Mouse (Mus musculus) adrenal gland, postnatal 14 days (tissue): Measurements from ENCODE around the gene 1700001O22Rik. TPM values are rescaled to one million over a fixed set of nuclear protein-coding genes. Genes with fewer than 3 reads are reported as not detected.
A peak's percentile ranks its signal among the peaks of the same experiment; 100 is the strongest.

Source experiments
- DNase-seq: peaks from one replicate; pipeline ENCODE4 v3.0.0; 2021; ENCODE audit warnings: mixed read lengths
- total RNA-seq: library from RNA; stranded (reverse); gene quantifications from 2 replicates; pipeline ENCODE4 v1.2.3, GENCODE M21; 2021

The 1700001O22Rik gene
- total RNA-seq, 1 experiment from 2014 or later: 2.0 TPM

GRCm38 (mm10) chr2:30816383-30816782 lies 12.9 kb upstream of the 1700001O22Rik start:
- DNase-seq: no peak

DNA sequence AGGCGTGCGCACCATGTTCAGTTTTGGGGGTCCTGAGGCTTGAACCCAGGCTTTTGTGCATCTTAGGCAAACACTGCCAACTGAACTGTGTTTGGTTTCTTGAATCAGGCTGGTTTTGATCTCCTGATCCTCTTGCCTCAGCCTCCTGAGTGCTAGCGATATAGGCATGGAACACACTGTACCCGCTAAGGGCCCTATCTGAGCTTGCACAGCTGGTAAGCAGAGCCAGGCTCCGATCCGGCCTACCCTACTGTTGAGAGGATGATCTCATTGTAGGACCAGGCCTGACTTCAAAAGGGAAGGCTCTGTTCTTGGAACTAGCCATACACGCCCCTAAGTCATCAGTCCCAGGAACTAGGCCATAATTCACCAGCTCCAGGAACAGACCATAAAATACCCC lies 7.1 kb upstream of the 1700001O22Rik start:
- no peak for DNase-seq

GRCm38 (mm10) chr2:30809503-30809902 lies 6.0 kb upstream of the 1700001O22Rik start:
- DNase-seq: no peak

- peak; percentile 68 for DNase-seq
Measured at GRCm38 (mm10) chr2:30808296-30808655, 4.8 kb upstream of the 1700001O22Rik start.

DNA sequence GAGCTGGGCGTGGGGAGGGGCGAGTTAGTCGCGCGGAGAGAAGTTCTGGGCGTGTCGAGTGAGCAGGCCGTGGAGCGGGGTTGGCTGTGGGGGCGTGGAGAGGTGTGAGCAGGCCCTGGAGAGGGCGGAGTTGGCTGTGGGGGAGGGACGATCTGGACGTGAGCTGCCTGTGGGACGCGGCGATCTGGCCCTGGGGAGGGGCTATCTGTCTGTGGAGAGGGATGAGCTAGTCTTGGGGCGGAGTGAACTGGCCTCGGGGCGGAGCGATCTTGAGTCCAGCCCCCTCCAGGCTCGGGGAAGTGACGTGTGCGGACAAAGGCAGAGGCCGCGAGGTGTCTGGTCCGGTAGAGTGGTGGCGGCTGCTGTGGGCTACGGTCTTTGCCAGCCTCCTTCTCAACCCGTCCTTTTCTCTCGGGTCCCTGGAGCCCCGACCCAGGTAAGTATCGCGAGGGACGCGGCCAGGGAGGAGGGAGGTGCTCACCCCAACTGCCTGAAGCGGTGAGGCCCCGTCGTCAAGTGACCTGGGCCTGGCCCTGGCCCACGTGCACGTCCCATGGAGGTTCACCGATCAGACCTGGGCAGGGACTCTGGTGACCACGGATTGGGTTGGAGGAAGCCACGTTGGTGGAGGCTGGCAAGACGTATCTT lies 4.3 kb upstream of the 1700001O22Rik start, which contains the start of gene Ntmt1:
Gene Ntmt1, plus strand, starts transcription at position 179 of the 648 bp plus-strand sequence.
- peak; percentile 100 for DNase-seq

- DNase-seq: no peak
Measured at GRCm38 (mm10) chr2:30807147-30807647, 3.7 kb upstream of the 1700001O22Rik start.

DNA sequence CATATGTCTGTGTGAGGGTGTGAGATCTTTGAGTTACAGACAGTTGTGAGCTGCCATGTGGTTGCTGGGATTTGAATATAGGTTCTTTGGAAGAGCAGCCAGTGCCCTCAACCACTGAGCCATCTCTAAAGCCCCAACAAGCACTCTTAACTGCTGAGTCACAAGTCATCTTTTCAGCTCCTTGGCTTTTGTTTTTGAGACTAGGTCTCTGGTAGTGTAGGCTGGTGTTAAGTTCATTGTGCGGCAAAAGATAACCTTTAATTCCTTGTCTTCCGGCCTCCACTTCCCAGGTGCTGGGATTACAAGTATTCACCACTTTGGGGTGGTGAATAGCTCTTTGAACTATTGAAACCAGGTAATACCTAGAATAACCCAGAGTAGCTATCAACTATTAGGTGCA lies 2.5 kb upstream of the 1700001O22Rik start:
- no peak for DNase-seq

- DNase-seq: peak; percentile 60
Measured at GRCm38 (mm10) chr2:30801067-30801852, 2.2 kb downstream of the 1700001O22Rik start.

- DNase-seq: no peak
Measured at GRCm38 (mm10) chr2:30800671-30801066, 2.8 kb downstream of the 1700001O22Rik start.

DNA sequence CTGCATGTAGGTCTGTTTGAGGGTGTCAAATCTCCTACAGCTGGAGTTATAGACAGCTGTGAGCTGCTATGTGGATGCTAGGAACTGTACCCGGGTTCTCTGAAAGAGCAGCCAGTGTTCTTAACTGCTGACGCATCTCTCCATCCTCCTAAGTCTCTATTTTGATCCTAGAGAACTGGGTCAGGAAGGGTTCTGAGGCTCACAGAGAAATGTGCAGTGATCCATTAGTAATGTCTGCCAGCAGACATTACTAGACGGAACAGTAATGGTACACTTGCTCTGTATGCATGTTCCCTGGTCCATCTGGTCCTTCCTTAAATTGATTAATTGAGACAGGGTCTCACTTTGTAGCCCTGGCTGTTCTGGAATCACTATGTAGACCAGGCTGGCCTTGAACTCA lies 4.0 kb downstream of the 1700001O22Rik start:
- no peak for DNase-seq

DNA sequence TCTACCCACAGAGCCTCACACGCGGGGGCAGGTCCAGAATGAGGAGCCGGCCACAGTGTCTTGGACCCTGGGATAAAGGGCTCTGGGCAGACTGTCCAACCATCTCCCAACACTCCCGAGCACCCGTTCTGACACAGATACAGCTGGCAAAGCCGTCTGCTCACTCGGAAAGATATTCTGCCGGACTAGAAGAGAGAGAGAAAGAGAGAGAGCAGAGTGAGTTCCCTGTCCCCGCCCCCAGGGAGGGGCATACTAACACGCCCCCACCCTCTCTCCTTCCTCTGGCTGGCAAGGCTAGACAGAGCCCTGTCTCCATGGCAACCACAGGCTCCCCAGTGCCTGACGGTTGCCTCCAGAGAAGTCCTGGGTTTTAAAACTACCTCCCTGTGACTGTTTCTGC lies 7.1 kb downstream of the 1700001O22Rik start:
- peak; percentile 92 for DNase-seq

- peak; percentile 33 for DNase-seq
Measured at GRCm38 (mm10) chr2:30795889-30796275, 7.6 kb downstream of the 1700001O22Rik start.

DNA sequence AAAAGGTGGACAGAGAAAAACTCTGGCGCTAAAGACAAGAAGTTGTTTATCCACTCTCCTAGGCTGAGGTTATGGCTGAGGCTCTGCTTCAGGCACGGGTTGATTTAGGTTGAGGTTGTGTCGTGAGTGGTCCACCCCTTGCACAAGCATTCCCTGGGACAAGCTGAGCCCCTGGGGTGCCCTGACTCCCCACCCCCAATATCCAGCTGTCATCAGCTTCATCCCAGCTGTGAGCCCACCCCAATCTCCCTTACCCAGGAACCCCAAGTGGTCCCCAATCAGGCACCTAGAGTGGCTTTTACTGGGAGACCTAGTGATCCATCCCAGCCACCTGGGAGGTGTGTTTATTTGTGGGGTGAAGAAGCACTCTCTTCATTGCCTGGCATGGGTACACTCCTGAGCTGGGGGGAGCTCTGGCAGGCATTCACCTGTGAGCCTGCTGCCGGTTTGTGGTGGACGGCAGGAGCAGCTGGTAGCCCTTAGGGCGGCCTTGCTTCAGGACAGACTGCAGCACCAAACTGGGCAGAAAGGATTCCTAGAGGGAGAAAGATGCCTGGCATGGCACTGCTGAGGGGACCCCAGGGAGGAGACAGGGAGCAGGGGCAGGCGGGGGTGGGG lies 8.1 kb downstream of the 1700001O22Rik start:
- no peak for DNase-seq

DNA sequence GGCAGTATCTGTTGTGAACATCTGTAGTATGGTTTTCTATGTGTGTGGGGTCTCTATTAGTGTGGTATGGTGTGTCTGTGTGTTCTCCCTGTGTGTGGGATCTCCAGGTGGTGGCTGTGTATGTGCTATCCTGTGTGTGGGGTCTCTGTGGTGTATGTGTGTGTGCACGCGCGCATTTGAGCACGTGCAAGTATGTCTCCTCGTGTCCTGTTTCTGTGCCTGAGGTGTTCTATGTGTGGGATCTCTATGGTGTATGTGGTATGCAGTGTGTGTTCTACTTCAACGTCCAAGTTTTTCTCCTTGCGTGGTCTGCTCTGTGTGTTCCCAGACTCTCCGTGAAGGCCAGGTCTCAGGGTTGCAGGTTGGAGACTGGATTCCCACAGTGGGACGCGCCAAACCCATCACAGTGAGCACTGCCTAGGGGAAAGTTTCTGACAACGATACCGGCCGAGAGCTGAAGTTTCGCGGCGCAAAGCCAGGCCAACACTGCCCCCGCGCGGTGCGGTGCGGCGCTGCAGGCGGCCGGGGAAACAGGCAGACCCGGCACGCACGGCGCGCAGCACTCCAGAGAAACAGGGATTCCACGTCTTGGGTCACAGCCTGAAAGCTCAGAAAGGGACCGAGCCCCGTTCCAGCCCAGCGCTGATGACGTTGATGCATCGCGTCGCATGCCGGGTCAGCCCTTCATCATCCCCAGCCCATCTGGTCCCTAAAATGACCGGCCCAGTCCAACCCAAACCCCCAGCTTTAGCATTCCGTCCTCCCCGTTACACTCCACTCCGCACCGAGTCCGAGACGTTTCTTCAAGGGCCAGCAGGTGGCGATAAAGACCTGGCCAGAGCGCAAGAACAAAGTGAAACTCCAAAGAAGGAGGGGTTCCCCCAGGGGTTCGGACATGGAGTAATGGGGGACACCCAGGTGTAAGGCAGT lies 9.0 kb downstream of the 1700001O22Rik start:
- peak; percentile 96 for DNase-seq

DNA sequence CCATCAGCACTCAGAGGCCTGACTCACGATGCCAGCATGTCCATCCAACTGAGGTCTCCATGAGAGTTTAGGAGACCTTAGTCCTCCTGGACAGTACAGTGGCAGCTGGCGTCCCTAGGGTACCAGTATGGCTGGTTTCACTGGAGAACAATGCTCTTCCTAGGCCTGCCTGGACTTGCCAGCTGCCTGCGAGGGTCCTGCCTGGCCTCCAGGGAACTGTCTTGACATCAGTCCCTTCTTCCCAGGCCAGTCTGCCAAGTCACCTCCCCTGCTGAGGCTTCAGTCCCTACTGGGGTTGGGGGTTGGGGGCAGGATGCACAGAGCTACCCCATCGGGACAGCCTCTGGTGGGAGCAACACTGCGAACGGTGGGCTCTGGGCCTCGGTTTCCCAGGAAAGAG lies 11.4 kb downstream of the 1700001O22Rik start:
- no peak for DNase-seq

GRCm38 (mm10) chr2:30787466-30787865 lies 16.0 kb downstream of the 1700001O22Rik start:
- DNase-seq: no peak

- peak; percentile 93 for DNase-seq
Measured at GRCm38 (mm10) chr2:30784078-30784994, 19.1 kb downstream of the 1700001O22Rik start.

GRCm38 (mm10) chr2:30783346-30783745 lies 20.1 kb downstream of the 1700001O22Rik start:
- DNase-seq: peak; percentile 80

- DNase-seq: no peak
Measured at GRCm38 (mm10) chr2:30782312-30783290, 20.9 kb downstream of the 1700001O22Rik start.

- DNase-seq: peak; percentile 58
Measured at GRCm38 (mm10) chr2:30779241-30779640, 24.2 kb downstream of the 1700001O22Rik start.
